Mouse (Mus musculus) activated CD4-positive, CD25-positive, alpha-beta regulatory T cell, adult 4 months (primary cell): Measurements from ENCODE around the gene Ube2m. TPM values are rescaled to one million over a fixed set of nuclear protein-coding genes. Genes with fewer than 3 reads are reported as not detected.

Source experiments
- ATAC-seq: one replicate; pipeline ENCODE4 v1.8.0; 2017
- polyA plus RNA-seq, 2 experiments: library from polyadenylated mRNA; unstranded; fragments of 100-300 nt; shearing (Covaris generic); gene quantifications; one replicate each; pipeline ENCODE4 v1.2.1; 2017

Ube2m gene
- polyA plus RNA-seq, 2 experiments from 2014 or later: 15.3 to 16.9 TPM

- ATAC-seq: no peak
Observed at GRCm38 (mm10) chr7:13033451-13034147, 4.5 kb downstream of the Ube2m start.

- ATAC-seq: no peak
Observed at GRCm38 (mm10) chr7:13032541-13032940, 5.5 kb downstream of the Ube2m start.

GRCm38 (mm10) chr7:13031983-13032382 lies 6.1 kb downstream of the Ube2m start:
- ATAC-seq: no peak

GRCm38 (mm10) chr7:13031069-13031468 lies 7.0 kb downstream of the Ube2m start:
- ATAC-seq: no peak

GRCm38 (mm10) chr7:13028986-13029385 lies 9.1 kb downstream of the Ube2m start:
- no peak for ATAC-seq

GRCm38 (mm10) chr7:13025511-13026112 lies 12.5 kb downstream of the Ube2m start:
- no peak for ATAC-seq

GRCm38 (mm10) chr7:13024805-13025204 lies 13.3 kb downstream of the Ube2m start:
- peak; percentile 15 for ATAC-seq

- ATAC-seq: peak; percentile 75
Observed at GRCm38 (mm10) chr7:13023928-13024731, 13.9 kb downstream of the Ube2m start.

GRCm38 (mm10) chr7:13022773-13023535 lies 15.1 kb downstream of the Ube2m start:
- ATAC-seq: peak; percentile 12

- no peak for ATAC-seq
Observed at GRCm38 (mm10) chr7:13015217-13015616, 22.9 kb downstream of the Ube2m start.

- no peak for ATAC-seq
Observed at GRCm38 (mm10) chr7:13014275-13014839, 23.7 kb downstream of the Ube2m start.

GRCm38 (mm10) chr7:13013671-13014070 lies 24.4 kb downstream of the Ube2m start:
- ATAC-seq: no peak

GRCm38 (mm10) chr7:13010005-13010908 lies 27.8 kb downstream of the Ube2m start, which contains the start of gene Zbtb45:
Gene Zbtb45, minus strand, starts transcription at chr7:13010034.
- no peak for ATAC-seq

- ATAC-seq: peak; percentile 84
Observed at GRCm38 (mm10) chr7:13009143-13010004, 28.7 kb downstream of the Ube2m start.

GRCm38 (mm10) chr7:13007341-13008092 lies 30.6 kb downstream of the Ube2m start:
- ATAC-seq: no peak

- ATAC-seq: no peak
Observed at GRCm38 (mm10) chr7:13006531-13006930, 31.5 kb downstream of the Ube2m start.

- no peak for ATAC-seq
Observed at GRCm38 (mm10) chr7:13006011-13006410, 32.1 kb downstream of the Ube2m start.

GRCm38 (mm10) chr7:13003380-13003779 lies 34.7 kb downstream of the Ube2m start:
- no peak for ATAC-seq

- no peak for ATAC-seq
Observed at GRCm38 (mm10) chr7:13001584-13001983, 36.5 kb downstream of the Ube2m start.
